Mouse (Mus musculus): ENCODE data around the gene Plekha1. TPM values are rescaled to one million over a fixed set of nuclear protein-coding genes. Genes with fewer than 3 reads are reported as not detected.

The Plekha1 gene
- total RNA-seq, 2 experiments from 2014 or later: 3.1 to 7.8 TPM

DNA sequence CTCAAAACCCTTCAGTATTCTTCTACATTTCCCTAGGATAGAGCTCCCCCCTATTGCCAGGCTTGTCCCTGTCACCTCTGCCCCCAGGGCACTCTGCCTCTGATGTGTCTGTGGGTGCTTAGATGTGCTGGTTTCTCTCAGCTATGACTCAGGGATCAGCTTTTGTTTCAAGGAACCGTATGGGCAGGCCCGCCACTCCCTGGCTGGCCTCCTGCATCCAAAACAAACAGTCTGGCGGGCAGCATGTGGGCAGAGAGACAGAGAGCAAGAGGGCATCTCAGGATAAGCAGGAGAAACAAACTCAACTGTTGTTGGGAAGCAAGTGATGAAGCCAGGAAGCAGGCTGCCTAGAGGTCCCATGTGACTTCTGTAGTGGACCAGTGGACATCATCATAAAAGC, 9.9 kb upstream of the Plekha1 start:
- ATAC-seq (replicated peaks; ENCODE audit: low FRiP score, poor library complexity, severe bottlenecking): no peak

DNA sequence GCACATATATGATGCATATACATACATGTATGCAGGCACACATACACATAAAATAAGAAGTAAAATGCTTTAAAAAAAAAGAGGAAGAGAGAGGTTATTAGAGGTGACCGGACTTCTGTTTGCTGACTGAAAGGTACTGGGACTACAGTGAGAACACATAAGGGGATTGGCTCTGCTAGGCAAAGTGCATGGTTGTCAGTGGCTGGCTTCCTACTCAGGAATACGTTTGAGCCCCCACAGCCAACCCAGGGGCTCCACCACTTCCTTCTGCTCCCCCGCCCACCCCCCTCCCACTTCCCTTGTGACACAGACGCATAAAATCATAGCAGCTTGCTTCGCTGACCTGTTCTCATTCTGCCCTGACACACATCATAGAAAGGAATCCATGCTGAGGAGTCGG, 7.6 kb upstream of the Plekha1 start:
- ATAC-seq (replicated peaks; ENCODE audit: low FRiP score, poor library complexity, severe bottlenecking): no peak

DNA sequence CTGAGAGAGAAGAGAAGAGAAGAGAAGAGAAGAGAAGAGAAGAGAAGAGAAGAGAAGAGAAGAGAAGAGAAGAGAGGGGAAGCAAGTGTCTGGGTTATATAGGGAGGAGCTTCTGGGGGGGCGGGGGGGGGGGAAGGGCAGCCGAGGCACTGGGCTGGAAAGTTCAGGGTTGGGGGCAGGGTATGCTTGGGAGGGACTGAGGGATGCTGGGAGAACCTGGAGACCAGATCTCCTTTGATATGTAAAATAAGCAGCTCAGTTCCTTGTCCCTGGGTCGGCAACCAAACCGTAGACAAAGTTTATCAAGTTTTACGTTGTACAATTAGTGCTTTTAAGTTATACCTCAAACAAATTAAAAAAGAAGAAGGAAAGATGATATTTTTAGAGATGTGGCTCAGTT, 5.6 kb upstream of the Plekha1 start:
- no peak for ATAC-seq (replicated peaks; ENCODE audit: low FRiP score, poor library complexity, severe bottlenecking)

DNA sequence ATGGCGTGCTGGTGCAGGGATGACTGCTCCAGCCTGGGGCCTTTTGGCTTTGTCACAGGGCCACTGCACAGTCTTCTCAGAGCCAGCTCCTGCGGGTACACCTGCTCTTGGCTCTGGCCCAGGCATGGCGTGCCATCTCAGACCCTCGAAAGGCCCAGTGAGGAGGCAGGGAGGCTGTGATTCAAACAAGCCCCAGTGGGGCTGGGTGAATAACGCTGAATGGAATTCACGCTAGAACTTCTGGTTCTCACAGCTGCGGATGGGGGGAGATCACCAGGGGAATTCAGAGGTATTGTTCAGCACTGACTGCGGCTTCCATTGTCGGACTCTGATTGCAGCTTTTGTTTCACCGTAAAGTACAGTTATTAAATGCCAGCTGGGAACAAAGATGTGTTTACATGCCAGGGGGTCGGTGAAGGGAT, 4.8 kb upstream of the Plekha1 start:
- no peak for ATAC-seq (replicated peaks; ENCODE audit: low FRiP score, poor library complexity, severe bottlenecking)

DNA sequence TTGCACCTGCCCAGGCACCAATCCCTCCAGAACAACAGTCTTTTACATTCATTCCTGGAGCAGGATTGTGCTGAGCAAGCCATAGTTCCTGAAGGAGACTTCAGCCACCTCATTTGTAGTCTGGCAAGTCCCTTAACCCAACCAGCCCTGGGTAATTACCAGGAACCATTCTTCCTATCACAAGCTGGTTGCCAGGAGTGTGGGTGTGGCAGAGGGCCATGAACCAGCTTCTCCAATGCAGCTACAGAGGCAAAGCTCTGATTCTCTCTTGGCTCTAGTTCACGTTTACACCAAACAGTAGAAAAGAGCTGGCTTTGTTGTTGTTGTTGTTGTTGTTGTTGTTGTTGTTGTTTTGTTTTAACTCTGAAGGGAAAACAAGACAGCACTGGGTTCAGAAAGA, 3.1 kb upstream of the Plekha1 start:
- ATAC-seq (replicated peaks; ENCODE audit: low FRiP score, poor library complexity, severe bottlenecking): no peak

DNA sequence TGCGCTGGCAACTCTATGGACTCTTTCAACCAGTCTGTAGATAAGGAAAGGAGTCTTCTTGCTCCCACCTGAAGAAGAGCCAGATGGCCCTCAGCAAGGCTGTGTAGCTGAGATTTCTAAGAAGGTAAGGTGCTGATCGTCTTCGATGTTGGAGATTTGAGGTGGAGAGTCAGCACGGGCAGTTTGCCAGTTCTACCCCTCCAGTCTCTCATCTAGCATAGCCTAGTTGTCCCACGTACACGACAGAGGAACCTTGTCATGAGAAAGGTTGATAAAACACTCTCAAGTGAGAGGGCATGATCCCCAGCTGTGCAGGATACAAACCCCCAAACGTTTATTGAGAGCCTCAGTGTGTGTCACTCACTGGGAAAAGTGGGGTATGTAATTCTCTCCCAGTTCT, 845 bp upstream of the Plekha1 start:
- no peak for ATAC-seq (replicated peaks; ENCODE audit: low FRiP score, poor library complexity, severe bottlenecking)

DNA sequence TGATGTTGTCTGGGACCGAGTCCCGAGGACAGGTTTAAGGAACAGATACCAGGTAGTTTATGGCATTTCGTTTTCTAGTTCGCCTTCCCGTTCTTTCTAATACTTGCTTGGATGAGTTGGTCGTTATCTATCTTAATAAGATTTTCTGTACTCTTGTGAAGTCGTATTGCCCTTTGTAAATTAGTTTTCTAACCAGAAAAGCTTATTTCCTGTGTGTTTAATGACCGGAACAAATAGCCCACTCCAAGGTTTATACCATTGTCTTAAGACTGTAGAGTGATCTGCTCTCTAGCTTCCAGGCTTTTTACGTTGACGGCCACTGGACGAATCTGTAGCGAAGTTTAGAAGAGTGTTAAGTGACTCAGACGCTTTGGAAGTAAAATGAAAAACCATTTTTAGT, 1.1 kb downstream of the Plekha1 start:
- ATAC-seq (replicated peaks; ENCODE audit: low FRiP score, poor library complexity, severe bottlenecking): no peak

DNA sequence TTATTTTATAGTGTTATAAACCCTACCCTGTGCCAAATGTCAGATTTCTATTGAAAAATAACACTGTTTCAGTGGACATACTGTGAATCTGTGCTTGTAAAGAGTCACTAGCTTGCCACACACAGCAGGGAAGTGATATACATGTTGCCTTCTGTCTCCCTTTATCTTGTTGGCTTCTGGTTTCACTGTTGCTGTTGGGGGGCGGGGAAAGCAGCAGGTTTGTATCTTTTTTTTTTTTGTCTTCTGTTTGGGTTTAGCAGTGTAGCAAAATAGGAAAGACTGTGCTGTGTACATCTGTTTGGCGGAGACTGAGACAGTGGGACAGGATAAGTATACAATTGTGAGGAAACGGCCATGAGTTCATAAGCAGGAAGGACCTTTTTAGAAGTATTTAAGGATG, 1.7 kb downstream of the Plekha1 start:
- no peak for ATAC-seq (replicated peaks; ENCODE audit: low FRiP score, poor library complexity, severe bottlenecking)

DNA sequence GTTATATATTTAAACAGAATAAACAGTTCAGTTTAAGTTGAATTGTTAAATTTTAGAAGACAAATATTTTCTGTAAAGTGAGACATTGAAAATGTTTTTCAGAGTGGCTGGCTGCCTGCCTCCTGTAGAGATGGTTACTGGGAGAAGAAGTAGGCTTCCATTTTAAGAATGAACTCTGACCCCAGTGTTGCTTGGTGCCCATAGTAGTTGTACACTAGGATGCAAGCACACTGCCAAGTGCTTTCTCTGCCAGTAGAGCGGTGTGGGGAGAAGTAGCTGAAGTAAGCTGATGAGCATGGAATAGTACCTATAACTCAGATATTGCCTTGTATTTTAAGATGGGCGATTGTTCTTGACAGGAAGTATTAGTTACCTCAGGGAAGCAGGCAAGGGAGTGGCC, 18.6 kb downstream of the Plekha1 start:
- no peak for ATAC-seq (replicated peaks; ENCODE audit: low FRiP score, poor library complexity, severe bottlenecking)

DNA sequence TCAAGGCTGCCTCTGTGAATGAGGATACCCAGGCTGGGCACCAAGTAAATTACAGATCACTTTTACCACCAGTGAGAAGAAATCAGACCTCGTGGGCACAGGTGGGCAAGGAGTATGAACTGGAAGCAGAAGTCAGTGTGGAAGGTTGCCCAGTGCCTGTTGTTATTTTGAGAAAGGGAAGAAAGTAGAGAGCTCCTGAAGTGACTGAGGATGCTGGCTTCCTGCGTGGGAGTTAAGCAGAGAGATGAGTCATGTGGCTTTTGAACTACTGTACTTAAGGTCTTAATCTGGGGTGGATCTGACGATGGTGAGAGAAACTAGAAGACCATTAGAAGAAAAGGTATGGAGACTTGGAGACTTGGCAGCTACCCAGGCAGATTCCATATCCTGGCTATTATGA, 20.7 kb downstream of the Plekha1 start:
- no peak for ATAC-seq (replicated peaks; ENCODE audit: low FRiP score, poor library complexity, severe bottlenecking)

DNA sequence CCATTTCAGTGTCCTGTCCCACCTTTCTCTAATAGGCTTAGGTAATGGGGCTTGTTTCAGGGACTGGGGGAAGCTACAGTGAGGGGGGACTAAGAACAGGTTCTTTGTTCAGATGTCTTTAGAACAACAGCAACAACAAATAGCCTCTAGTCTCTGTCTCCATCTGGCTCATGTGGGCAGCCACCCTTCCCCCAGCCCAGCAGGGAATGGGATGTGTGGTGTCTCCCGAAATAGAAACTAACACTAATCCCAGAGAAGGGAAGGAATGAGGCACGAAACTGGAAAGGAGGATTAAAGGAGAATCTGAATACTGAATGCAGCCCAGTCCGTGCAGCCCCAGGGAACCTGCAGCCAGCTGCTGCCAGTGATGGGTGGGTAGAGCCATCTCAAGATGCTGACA, 22.4 kb downstream of the Plekha1 start:
- ATAC-seq (replicated peaks; ENCODE audit: low FRiP score, poor library complexity, severe bottlenecking): no peak

DNA sequence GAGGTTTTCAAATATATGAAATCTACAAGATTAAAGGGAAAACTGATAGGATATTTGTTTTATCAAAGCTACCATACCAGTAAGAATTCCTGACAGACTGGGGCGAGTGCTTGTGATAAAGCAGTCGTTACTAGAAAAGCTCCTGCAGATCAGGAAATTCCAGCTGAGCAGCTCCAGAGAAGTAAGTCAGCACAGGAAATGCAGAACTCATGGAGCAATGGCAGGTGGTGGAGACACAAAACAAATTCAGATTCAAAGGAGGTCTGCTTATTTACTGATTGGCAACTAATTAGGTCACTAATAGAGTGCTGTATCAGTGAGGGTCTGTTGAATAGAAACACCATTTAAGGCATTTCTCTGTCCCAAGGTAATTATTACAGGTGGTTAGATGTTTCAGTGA, 25.3 kb downstream of the Plekha1 start:
- ATAC-seq (replicated peaks; ENCODE audit: low FRiP score, poor library complexity, severe bottlenecking): no peak

DNA sequence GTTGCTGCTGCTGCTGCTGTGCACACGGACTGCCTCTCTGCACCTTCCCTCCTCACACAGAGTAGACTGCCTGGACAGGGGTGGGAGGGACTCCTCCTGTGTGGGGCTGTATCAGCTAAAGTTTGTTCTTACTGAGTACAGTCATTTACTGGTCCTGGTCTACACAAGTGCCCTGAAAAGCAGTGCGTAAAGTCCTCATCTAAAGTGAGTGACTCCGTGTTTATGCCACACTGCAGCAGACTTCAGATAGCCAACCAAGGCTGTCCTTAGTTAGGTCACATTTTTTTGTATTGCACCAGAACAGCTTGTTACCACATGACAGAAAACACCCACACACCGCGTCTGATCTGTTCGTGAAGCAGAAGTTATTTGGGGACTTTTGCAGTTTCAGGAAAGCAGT, 27.4 kb downstream of the Plekha1 start:
- no peak for ATAC-seq (replicated peaks; ENCODE audit: low FRiP score, poor library complexity, severe bottlenecking)

DNA sequence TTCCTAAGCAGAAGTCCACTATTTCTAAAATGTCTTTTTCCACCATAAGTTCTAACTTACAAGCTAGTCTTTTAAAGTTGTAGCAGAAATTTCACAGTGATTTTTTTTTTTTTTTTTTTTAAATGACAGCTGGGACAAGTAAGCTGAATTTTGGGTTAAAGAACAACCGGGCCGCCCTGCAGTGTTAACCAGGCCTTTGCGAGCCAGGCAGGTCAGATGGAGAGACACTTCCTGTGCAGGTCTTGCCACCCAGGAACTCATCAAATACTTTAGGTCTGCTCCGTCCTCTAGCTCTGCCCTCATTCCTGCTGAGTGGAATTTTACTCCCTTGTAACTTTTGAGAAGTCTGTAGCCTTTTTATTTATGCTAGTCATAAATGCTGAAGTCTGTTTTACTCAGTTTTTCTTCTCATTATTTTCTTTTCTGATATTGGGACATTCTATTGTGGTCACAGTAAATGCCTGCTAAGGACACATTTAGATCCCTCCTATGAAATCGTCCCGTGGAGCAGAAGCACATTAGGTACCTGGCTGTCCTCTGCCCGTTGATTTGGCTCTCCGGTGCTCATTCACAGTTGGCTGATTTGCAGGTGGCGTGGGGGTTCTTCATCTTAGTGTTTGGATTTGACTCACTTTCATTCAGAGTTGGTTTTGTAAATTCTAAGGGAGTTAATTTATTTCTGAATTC, 29.5 kb downstream of the Plekha1 start:
- no peak for ATAC-seq (replicated peaks; ENCODE audit: low FRiP score, poor library complexity, severe bottlenecking)

DNA sequence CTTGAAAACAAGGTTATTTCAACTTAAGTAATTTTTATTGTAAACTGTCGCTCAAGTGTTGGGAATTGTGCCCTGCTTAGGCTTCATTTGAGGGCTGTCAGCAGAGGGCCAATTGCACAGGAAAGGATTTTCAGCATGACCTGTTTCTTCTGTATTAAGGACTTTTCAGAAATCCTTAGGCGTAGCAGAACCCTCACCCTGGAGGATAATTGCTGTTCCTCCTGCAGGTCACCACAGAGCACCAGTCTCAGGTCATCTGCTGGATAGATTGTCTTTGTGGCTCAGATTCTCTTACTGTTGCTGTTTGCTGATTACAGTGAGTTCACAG, 30.0 kb downstream of the Plekha1 start:
- ATAC-seq (replicated peaks; ENCODE audit: low FRiP score, poor library complexity, severe bottlenecking): no peak

DNA sequence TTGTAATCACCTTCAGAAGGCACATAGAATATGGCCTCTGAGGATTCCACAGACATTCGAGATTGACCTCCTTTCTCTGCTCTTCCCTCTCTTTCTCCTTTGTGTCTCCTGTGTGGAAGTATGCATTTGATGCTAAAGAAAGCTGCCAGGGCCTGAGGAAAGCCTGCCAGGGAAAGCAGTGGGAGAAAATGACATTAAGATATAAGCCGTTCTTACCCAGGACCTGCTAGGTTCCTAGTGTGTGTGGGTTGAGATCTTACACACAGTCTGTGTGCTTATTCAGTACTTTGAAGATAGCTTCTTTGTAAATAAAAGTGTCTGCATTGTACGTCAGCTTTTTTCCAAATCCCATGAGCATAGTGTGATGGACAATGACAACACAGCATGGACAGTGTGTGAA, 30.5 kb downstream of the Plekha1 start:
- no peak for ATAC-seq (replicated peaks; ENCODE audit: low FRiP score, poor library complexity, severe bottlenecking)

DNA sequence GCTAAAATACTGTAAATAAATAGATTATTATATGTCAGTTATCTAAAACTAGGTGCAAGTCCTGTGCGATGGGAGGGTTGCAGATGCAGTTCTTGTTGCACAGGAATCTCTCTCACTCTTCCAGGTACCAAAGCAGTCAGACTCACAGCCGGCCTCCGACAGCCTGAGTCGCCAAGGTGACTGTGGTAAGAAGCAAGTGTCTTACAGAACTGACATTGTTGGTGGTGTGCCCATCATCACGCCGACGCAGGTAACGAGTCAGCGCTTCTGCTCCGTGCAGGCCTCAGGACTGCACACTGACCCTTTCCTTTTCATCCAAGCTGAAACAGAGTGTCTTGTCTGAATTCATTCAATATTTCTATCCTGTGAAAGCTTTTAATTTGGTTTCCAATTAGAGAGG, 31.6 kb downstream of the Plekha1 start:
- ATAC-seq (replicated peaks; ENCODE audit: low FRiP score, poor library complexity, severe bottlenecking): no peak

DNA sequence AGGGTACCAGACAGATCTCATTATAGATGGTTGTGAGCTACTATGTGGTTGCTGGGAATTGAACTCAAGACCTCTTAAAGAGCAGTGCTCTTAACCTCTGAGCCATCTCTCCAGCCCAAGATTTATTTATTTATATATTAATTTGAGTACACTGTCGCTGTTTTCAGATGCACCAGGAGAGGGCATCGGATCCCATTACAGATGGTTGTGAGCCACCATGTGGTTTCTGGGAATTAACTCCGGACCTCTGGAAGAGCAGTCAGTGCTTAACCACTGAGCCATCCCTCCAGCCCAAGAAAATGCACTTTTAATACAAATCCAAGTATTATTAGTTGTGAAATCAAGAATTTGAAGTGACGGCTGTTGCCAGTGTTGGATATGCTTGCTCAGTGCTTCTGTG, 32.8 kb downstream of the Plekha1 start:
- no peak for ATAC-seq (replicated peaks; ENCODE audit: low FRiP score, poor library complexity, severe bottlenecking)

DNA sequence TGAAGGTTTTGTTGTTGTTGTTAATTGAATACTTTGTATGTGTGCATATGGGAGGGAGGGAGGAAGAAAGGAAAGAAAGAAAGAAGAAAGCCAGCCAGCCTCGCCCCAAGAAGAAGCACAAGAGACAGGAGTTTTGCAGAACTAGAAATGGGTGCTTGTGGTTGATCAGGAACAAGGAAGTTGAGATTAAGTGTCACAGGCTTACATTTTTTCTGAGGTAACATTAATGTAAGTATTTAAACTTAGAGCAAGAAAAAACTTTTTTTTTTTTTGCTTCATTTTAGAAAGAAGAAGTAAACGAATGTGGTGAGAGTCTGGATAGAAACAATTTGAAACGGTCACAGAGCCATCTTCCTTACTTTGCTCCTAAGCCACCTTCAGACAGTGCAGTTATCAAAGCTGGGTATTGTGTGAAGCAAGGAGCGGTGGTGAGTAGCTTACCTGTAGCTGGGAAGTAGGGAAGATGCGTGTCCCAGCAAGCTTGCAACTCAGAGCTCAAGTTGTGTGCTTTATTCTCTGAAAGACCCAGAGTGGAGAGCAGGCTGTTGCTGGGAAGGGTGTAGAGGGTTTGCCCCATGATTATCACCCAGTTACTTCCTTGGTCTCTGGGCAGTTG, 34.8 kb downstream of the Plekha1 start:
- ATAC-seq (replicated peaks; ENCODE audit: low FRiP score, poor library complexity, severe bottlenecking): no peak

DNA sequence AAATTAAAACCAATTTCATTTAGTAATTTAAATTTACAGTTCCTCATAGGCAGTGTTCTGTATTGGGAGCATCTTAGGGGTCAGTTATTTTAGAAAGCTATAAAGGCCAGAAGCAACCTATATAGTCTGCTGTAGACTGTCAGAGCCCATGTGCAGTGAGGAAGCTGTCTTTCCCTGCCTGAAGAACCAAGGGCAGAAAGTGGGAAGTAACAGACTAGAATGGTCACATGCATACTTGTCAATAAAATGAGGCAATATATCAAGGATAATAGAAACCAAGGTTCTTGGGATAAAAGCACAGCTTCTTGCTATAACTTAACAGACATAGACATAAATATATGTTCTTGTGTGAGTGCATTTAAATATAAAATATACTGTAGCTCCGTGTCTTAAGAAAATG, 37.4 kb downstream of the Plekha1 start:
- no peak for ATAC-seq (replicated peaks; ENCODE audit: low FRiP score, poor library complexity, severe bottlenecking)

DNA sequence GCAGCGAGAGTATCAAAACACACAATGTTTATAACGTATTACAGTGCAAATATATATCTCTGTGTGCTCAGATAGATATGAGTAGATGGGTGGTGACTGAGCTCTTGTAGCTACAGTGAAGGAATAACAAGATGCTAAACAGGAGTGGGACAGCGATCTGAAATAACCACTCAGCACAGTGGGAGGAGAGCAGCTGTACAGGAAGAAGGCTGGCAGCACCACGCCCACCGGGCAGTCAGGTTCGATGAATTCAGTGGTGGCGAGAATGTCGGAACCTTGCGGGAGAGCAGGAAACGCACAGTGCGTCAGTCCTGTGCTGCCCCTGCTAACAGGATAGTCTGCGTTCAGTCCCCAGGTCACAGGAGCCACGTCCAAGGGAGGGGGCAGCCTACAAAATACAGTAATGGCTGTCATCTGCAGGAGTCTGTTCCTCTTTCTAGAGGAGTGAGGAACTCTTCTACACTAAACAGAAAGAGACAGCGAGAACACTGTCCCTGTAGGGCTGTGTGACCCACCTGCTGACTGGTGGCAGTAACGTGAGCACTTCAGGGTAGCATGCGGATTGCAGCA, 38.0 kb downstream of the Plekha1 start:
- 0 out of 2 replicates have a peak, but pooled peaks have one; percentile 55 for ATAC-seq (replicated peaks; ENCODE audit: low FRiP score, poor library complexity, severe bottlenecking)

All from erythroblast, adult 5-6 weeks (primary cell).